Mouse (Mus musculus): ENCODE results near the gene Ifna5. TPM values are rescaled to one million over a fixed set of nuclear protein-coding genes. Genes with fewer than 3 reads are reported as not detected.

Gene Ifna5
- total and polyA plus RNA-seq, 3 experiments = not detected

GRCm38 (mm10) chr4:88864599-88864998 is 29.3 kb downstream of the Ifna5 start:
- Histone ChIP-seq H3K36me3 (replicated peaks) (no peaks in the 10 kb centered on the region), H3K27me3 (ENCODE audit: insufficient read depth, low read length) (no peaks in the 10 kb centered on the region), H3K4me1 (ENCODE audit: insufficient read depth, low read depth, low read length) (no peaks in the 10 kb centered on the region), H3K9me3 (replicated peaks) (no peaks in the 10 kb centered on the region), H3K4me3 (ENCODE audit: low read depth, low read length) (no peak overlapping the region)
- ATAC-seq (ENCODE audit: extremely low read depth, insufficient number of reproducible peaks, low FRiP score, poor library complexity, severe bottlenecking) (no peak), DNase-seq (ENCODE audit: low spot score) (no peak)
- TF ChIP-seq GATA2 (IDR thresholded peaks at IDR 0.05; ENCODE audit: borderline replicate concordance, low read depth, low read length) (no peak), GATA1 (IDR thresholded peaks at IDR 0.05; ENCODE audit: borderline replicate concordance, low read length) (no peak), CTCF (IDR thresholded peaks at IDR 0.05; ENCODE audit: low read depth, low read length) (no peak), TAL1 (conservative IDR thresholded peaks at IDR 0.05; ENCODE audit: low read depth, low read length) (no peak), POLR2AphosphoS5 (IDR thresholded peaks at IDR 0.05; ENCODE audit: insufficient replicate concordance, low read depth, low read length) (no peak)

DNA sequence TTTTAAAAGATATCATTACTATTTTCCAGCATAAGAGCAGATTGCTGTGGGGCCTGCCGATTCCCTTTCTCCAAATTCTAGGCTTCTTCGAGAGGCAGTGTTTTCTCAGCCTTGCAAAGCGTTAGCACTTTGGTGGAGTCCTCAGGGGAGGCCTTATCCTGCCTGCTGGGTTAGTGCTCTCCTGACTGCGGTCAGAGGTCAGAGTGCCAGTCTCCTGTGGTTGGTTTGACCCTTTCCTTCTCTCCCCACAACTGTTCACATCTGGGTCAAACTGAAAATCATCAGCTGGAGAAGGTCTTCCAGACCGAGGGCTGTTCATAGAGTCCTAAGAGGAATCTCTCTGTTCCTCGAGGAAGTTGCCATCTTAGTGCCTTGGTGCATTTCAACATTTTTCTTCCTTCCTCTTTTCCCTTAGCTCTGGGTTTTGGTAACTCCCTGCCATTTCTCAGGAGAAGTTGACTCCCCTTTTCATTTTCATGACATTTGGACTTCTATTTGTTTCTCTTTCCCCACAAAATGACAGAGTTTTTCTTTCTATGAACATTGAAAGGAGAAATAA is 29.8 kb downstream of the Ifna5 start:
- H3K9me3 ChIP-seq (replicated peaks) = no peaks in the 10 kb centered on the region
- no peaks in the 10 kb centered on the region for H3K36me3 ChIP-seq (replicated peaks)
- H3K4me1 ChIP-seq (ENCODE audit: insufficient read depth, low read depth, low read length) = no peaks in the 10 kb centered on the region
- TF ChIP-seq GATA1 (IDR thresholded peaks at IDR 0.05; ENCODE audit: borderline replicate concordance, low read length) = no peak
- TF ChIP-seq GATA2 (IDR thresholded peaks at IDR 0.05; ENCODE audit: borderline replicate concordance, low read depth, low read length) = no peak
- TF ChIP-seq POLR2AphosphoS5 (IDR thresholded peaks at IDR 0.05; ENCODE audit: insufficient replicate concordance, low read depth, low read length) = no peak
- no peak for TF ChIP-seq CTCF (IDR thresholded peaks at IDR 0.05; ENCODE audit: low read depth, low read length)
- no peak for TF ChIP-seq TAL1 (conservative IDR thresholded peaks at IDR 0.05; ENCODE audit: low read depth, low read length)
- no peak overlapping the region for H3K4me3 ChIP-seq (ENCODE audit: low read depth, low read length)
- DNase-seq (ENCODE audit: low spot score) = no peak
- H3K27me3 ChIP-seq (ENCODE audit: insufficient read depth, low read length) = no peaks in the 10 kb centered on the region
- no peak for ATAC-seq (ENCODE audit: extremely low read depth, insufficient number of reproducible peaks, low FRiP score, poor library complexity, severe bottlenecking)

GRCm38 (mm10) chr4:88867366-88867925 is 32.1 kb downstream of the Ifna5 start:
- H3K27me3 ChIP-seq (ENCODE audit: insufficient read depth, low read length) = no peaks in the 10 kb centered on the region
- no peak overlapping the region for H3K4me3 ChIP-seq (ENCODE audit: low read depth, low read length)
- H3K9me3 ChIP-seq (replicated peaks) = no peaks in the 10 kb centered on the region
- H3K4me1 ChIP-seq (ENCODE audit: insufficient read depth, low read depth, low read length) = no peaks in the 10 kb centered on the region
- TF ChIP-seq GATA2 (IDR thresholded peaks at IDR 0.05; ENCODE audit: borderline replicate concordance, low read depth, low read length) = no peak
- no peak for TF ChIP-seq TAL1 (conservative IDR thresholded peaks at IDR 0.05; ENCODE audit: low read depth, low read length)
- no peak for TF ChIP-seq GATA1 (IDR thresholded peaks at IDR 0.05; ENCODE audit: borderline replicate concordance, low read length)
- no peak for TF ChIP-seq POLR2AphosphoS5 (IDR thresholded peaks at IDR 0.05; ENCODE audit: insufficient replicate concordance, low read depth, low read length)
- peak; percentile 69 for TF ChIP-seq CTCF (IDR thresholded peaks at IDR 0.05; ENCODE audit: low read depth, low read length)
- peak; percentile 4 for DNase-seq (ENCODE audit: low spot score)
- no peaks in the 10 kb centered on the region for H3K36me3 ChIP-seq (replicated peaks)
- peak; percentile 54 for ATAC-seq (ENCODE audit: extremely low read depth, insufficient number of reproducible peaks, low FRiP score, poor library complexity, severe bottlenecking)

- Histone ChIP-seq H3K9me3 (replicated peaks) (no peaks in the 10 kb centered on the region), H3K27me3 (ENCODE audit: insufficient read depth, low read length) (no peaks in the 10 kb centered on the region), H3K36me3 (replicated peaks) (no peaks in the 10 kb centered on the region), H3K4me3 (ENCODE audit: low read depth, low read length) (no peak overlapping the region), H3K4me1 (ENCODE audit: insufficient read depth, low read depth, low read length) (no peaks in the 10 kb centered on the region)
- no peak for ATAC-seq (ENCODE audit: extremely low read depth, insufficient number of reproducible peaks, low FRiP score, poor library complexity, severe bottlenecking)
- no peak for DNase-seq (ENCODE audit: low spot score)
- TF ChIP-seq POLR2AphosphoS5 (IDR thresholded peaks at IDR 0.05; ENCODE audit: insufficient replicate concordance, low read depth, low read length) (no peak), GATA2 (IDR thresholded peaks at IDR 0.05; ENCODE audit: borderline replicate concordance, low read depth, low read length) (no peak), GATA1 (IDR thresholded peaks at IDR 0.05; ENCODE audit: borderline replicate concordance, low read length) (no peak)
Observed at GRCm38 (mm10) chr4:88867926-88868911, 32.9 kb downstream of the Ifna5 start.

DNA sequence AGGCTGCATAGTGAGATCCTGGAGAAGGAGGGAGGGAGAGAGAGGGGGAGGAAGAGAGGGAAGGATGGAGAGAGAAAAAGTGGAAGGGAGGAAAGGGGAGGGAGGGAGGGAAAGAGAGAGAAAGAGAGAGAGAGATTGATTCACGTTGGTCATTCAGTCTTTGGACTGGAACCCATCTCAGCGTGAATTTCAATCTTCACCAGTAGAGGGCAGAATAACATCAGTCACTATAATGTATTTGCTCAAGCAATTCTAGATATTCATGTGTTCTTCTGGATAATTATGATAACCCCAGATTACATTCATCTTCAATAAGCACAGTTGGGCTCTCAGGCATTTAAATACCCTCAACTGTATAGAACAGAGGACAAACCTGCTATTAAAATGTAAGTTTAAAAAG is 37.4 kb downstream of the Ifna5 start:
- ATAC-seq (ENCODE audit: extremely low read depth, insufficient number of reproducible peaks, low FRiP score, poor library complexity, severe bottlenecking) = no peak
- H3K4me1 ChIP-seq (ENCODE audit: insufficient read depth, low read depth, low read length) = no peaks in the 10 kb centered on the region

More for the DNA sequence above, 37.4 kb downstream of the Ifna5 start:
- no peak for TF ChIP-seq POLR2AphosphoS5 (IDR thresholded peaks at IDR 0.05; ENCODE audit: insufficient replicate concordance, low read depth, low read length)
- no peak for TF ChIP-seq GATA2 (IDR thresholded peaks at IDR 0.05; ENCODE audit: borderline replicate concordance, low read depth, low read length)
- TF ChIP-seq TAL1 (conservative IDR thresholded peaks at IDR 0.05; ENCODE audit: low read depth, low read length) = no peak
- TF ChIP-seq CTCF (IDR thresholded peaks at IDR 0.05; ENCODE audit: low read depth, low read length) = no peak
- TF ChIP-seq GATA1 (IDR thresholded peaks at IDR 0.05; ENCODE audit: borderline replicate concordance, low read length) = no peak
- no peaks in the 10 kb centered on the region for H3K36me3 ChIP-seq (replicated peaks)
- H3K4me3 ChIP-seq (ENCODE audit: low read depth, low read length) = no peak overlapping the region
- no peaks in the 10 kb centered on the region for H3K9me3 ChIP-seq (replicated peaks)
- no peak for DNase-seq (ENCODE audit: low spot score)
- no peaks in the 10 kb centered on the region for H3K27me3 ChIP-seq (ENCODE audit: insufficient read depth, low read length)

Data from G1E (cell line).